Mouse (Mus musculus): Measurements from ENCODE around the gene Poglut1. TPM values are rescaled to one million over a fixed set of nuclear protein-coding genes. Genes with fewer than 3 reads are reported as not detected.

Gene Poglut1
- 40.2 and 50.6 TPM in 2 replicates for polyA plus RNA-seq (2016; fragmentation: Nextera tagmentation; extraction: Ambion mirVana)

DNA sequence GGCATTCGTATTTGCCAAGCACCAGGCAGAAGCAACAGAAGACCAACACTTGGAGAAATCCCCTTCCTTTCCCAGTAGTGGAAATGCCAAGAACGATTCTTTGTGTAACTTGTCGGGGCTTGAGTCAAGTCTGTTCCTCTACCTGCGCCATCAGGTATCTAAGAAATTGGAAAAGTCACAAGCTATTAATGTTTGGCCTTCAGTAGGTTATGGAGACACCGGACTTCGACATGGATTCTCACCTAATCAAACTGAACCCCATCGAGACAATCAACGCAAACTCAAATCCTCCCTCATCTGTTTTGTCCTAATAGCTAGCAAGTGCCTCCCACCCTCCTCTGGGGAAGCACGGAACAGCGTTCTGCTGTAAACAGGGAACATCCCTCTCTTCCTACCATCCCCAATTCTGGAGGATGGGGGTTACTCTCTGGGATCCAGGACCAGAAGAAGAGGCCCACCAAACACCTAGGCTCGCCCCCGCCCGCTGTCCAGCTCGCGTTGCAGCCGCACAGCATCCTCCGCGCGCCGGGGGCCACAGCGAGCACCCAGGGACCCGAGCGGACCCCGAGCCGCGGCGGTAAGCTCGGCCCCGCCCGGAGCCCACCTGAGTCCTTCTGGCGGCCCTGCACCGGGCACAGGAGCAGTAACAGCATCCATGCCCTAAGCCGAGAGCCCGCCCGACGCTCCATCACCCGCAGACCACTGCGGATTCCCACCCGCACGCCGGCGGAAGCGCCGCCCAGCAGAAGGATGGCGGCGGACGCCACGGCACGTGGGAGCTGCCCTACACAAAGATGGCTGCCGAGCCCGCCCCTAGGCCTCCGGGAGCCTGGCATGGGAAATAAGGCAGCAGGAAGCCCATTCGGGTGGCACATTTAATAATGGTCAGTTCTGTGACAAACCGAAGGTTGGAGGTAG, at the start of gene Poglut1:
Poglut1 (minus strand) TSS at position 780 of the 918 bp plus-strand sequence.
- Histone ChIP-seq H3K9me3 (no peaks in the 10 kb centered on the region), H3K4me1 (peaks cover 16% of the 10 kb centered on the region), H3K27ac (peak within 1 kb of the TSS; percentile 95), H3K27me3 (ENCODE audit: insufficient read depth, poor library complexity, severe bottlenecking) (peaks cover 11% of the 10 kb centered on the region; the same call in 1 of the 2 replicates), H3K36me3 (peaks cover 33% of the 10 kb centered on the region), H3K4me3 (peak within 1 kb of the TSS; percentile 93)
- 3% methylated on average over 54 of the region's 54 CpGs for WGBS
- DNase-seq (ENCODE audit: low spot score), result peak; percentile 91

DNA sequence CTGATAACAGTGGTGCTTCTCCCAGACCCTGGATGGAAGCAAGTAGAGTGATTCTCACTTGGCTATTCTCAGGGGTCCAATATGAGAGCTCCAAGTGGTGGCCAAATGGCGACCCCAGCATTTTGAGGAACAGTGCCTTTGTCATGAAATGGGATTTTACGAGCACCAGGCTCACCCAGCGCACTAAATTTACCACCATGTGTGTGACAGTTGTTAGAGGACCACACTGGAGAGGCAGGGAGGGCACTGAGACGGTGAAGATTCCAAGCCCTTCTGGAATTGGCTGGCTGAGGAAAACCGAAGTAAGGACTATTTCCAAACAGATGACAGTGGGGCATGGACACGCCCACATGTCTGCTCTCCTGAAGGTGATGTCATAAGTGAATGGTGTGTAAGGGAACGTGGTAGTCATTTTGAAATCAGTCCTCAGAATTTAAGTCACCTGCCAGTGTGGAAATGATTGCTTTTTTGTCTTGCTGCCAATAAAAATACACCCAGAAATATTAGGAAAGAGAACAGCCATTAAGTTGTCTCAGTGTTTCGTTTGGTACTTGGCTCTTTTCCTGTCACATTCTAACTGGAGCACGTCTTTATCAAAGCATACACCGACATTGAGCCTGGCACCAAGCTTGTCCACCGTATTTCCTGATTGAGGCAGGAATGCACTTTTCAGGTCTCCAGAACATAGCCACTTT, 49.1 kb upstream of the Poglut1 start:
- Histone ChIP-seq H3K9me3 (no peaks in the 10 kb centered on the region), H3K4me3 (no peak overlapping the region), H3K4me1 (no peaks in the 10 kb centered on the region), H3K36me3 (peaks cover 64% of the 10 kb centered on the region), H3K27me3 (ENCODE audit: insufficient read depth, poor library complexity, severe bottlenecking) (no peaks in the 10 kb centered on the region), H3K27ac (no peak overlapping the region)
- DNase-seq (ENCODE audit: low spot score), result no peak
- WGBS, result 75% methylated on average over 11 of the region's 11 CpGs

DNA sequence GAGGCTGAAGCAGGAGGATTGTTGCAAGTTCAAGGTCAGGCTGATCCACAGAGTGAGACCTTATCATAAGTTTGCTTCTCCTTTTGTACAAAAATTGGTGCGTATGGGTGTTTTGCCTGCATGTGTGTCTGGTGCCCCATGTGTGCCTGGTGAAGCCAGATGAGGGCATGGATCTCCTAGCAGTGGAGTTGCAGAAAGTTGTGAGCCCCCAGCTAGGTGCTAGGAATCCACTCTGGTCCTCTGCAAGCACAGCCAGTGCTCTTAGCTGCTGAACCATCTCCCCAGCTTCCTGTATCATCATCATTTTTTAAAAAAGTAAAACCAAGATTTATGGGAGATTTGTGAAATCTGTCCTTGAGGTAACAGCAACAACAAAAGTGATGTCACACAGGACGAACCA, 46.6 kb upstream of the Poglut1 start:
- Histone ChIP-seq H3K4me1 (no peaks in the 10 kb centered on the region), H3K4me3 (no peak overlapping the region), H3K9me3 (no peaks in the 10 kb centered on the region), H3K27me3 (ENCODE audit: insufficient read depth, poor library complexity, severe bottlenecking) (no peaks in the 10 kb centered on the region), H3K27ac (no peak overlapping the region), H3K36me3 (peaks cover 58% of the 10 kb centered on the region)
- 87% methylated on average over 2 of the region's 2 CpGs for WGBS
- DNase-seq (ENCODE audit: low spot score), result no peak

DNA sequence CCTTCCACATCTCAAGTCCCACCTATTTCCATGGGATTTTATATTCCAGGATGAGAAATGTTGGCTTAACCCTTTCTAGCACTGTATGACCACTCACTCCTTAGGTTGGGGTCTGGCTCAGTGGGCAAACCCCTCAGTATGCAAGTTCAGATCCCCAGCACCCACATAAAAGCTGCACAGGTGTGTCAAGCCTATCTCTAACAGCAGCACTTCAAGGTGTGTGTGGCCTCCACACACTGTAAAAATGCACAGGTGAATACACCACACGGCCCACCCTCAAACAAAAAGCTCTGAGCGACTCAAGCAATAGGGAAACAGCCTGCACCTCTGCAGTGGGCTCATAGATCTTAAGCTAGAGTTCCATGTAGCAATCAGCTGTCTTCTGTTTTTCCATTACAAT, 46.0 kb upstream of the Poglut1 start:
- DNase-seq (ENCODE audit: low spot score), result no peak
- no peaks in the 10 kb centered on the region for H3K27me3 ChIP-seq (ENCODE audit: insufficient read depth, poor library complexity, severe bottlenecking)
- WGBS, result 89% methylated on average over 2 of the region's 2 CpGs
- H3K4me3 ChIP-seq, result no peak overlapping the region
- H3K4me1 ChIP-seq, result no peaks in the 10 kb centered on the region
- H3K9me3 ChIP-seq, result no peaks in the 10 kb centered on the region
- H3K36me3 ChIP-seq, result peaks cover 58% of the 10 kb centered on the region
- H3K27ac ChIP-seq, result no peak overlapping the region

DNA sequence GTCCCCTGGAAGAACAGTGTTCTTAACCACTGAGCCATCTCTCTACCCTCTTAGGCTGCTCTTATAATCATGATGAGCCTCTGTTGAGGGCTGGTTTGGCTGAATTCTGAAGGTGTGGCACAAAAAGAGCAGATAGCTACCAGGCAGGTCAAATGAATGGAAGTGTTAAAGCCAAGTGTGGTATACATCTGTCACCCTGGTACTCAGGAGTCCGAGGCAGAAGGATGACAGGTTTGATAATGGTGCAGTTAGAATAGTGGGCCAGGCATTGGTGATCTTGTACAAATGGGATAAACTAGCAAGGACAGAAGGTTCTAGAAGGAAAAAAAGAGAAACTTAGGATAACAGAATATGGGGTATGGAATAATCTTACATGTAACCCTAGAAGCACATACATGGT, 44.4 kb upstream of the Poglut1 start:
- Histone ChIP-seq H3K36me3 (peaks cover 53% of the 10 kb centered on the region), H3K27ac (no peak overlapping the region)
- 58% methylated on average over 1 of the region's 1 CpGs for WGBS

DNA sequence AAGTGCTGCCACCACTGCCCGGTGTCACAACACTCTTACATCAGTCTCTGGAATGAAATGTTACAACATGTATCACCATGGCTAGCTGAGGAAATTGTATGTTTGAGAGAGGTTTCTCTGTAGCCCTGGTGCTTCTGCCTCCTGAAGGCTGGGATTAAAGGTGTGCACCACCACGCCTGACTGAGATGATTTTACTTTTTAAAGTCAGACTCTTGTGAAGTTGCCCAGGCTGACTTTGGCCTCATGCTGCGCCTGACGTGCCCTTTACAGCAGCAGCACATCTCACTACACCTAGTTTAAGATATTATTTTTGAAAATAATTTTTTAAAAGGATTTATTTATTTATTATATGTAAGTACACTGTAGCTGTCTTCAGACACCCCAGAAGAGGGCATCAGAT, 42.9 kb upstream of the Poglut1 start:
- Histone ChIP-seq H3K27me3 (ENCODE audit: insufficient read depth, poor library complexity, severe bottlenecking) (no peaks in the 10 kb centered on the region), H3K4me1 (no peaks in the 10 kb centered on the region), H3K27ac (no peak overlapping the region), H3K9me3 (no peaks in the 10 kb centered on the region), H3K36me3 (peaks cover 61% of the 10 kb centered on the region), H3K4me3 (no peak overlapping the region)
- DNase-seq (ENCODE audit: low spot score), result no peak
- 86% methylated on average over 4 of the region's 4 CpGs for WGBS

More for the DNA sequence above, 44.4 kb upstream of the Poglut1 start:
- no peaks in the 10 kb centered on the region for H3K27me3 ChIP-seq (ENCODE audit: insufficient read depth, poor library complexity, severe bottlenecking)
- no peak overlapping the region for H3K4me3 ChIP-seq
- DNase-seq (ENCODE audit: low spot score), result no peak
- H3K4me1 ChIP-seq, result no peaks in the 10 kb centered on the region
- H3K9me3 ChIP-seq, result no peaks in the 10 kb centered on the region

DNA sequence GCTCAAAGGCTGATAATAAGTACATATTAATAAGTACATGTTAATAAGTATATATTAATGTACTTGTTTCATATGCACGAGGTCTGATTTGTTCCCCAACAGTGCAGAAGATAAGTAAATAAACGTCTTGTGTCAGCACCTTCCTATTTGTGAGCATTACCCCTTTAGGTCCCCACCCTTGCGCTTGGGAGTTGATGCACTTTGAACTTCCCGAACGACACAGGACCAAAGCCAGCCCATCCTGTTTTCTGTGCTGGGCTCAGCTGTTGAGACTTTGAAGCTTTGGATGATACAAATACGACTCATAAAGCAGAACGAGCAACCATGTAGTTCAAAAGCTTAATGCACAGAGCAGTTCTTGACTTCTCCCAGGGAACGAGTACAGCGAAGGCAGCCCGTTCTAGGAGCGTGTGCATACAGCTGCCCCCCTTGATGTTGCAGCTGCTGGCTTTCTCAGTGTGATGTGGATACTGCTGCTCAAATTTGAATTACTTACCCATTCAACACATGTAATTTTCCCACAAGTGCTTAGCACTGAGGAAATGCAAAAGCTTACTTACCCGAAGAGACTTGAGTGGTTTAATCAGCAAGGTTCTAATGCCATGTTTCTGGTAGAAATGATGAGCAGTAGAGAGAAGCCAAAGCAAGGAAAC, 42.1 kb upstream of the Poglut1 start:
- Histone ChIP-seq H3K36me3 (peaks cover 66% of the 10 kb centered on the region), H3K27ac (no peak overlapping the region), H3K4me3 (no peak overlapping the region), H3K9me3 (no peaks in the 10 kb centered on the region), H3K4me1 (no peaks in the 10 kb centered on the region), H3K27me3 (ENCODE audit: insufficient read depth, poor library complexity, severe bottlenecking) (no peaks in the 10 kb centered on the region)
- 89% methylated on average over 12 of the region's 12 CpGs for WGBS
- no peak for DNase-seq (ENCODE audit: low spot score)

DNA sequence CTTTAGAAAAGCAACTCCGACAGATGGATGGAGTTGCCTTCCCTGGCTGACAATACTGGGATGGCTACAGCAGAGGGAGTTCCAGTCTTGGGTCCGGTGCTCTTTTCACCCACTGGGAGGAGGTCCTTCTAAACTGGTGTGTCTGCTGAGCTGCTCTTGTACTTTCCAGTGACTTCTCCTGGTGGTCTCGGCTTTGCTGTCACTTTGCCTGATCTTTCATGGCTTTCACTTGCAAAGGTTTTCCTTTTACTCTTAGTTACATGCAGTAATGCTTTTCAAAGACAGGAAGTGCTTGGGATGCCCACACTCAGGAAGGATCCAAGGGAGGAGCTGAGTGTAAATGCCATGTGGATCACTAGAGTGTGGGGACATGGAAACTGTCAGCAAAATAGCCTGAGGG, 41.4 kb upstream of the Poglut1 start:
- H3K9me3 ChIP-seq, result no peaks in the 10 kb centered on the region
- H3K4me3 ChIP-seq, result no peak overlapping the region
- WGBS, result 65% methylated on average over 3 of the region's 3 CpGs
- DNase-seq (ENCODE audit: low spot score), result no peak
- H3K36me3 ChIP-seq, result peaks cover 72% of the 10 kb centered on the region
- no peaks in the 10 kb centered on the region for H3K4me1 ChIP-seq
- H3K27me3 ChIP-seq (ENCODE audit: insufficient read depth, poor library complexity, severe bottlenecking), result no peaks in the 10 kb centered on the region
- H3K27ac ChIP-seq, result no peak overlapping the region

DNA sequence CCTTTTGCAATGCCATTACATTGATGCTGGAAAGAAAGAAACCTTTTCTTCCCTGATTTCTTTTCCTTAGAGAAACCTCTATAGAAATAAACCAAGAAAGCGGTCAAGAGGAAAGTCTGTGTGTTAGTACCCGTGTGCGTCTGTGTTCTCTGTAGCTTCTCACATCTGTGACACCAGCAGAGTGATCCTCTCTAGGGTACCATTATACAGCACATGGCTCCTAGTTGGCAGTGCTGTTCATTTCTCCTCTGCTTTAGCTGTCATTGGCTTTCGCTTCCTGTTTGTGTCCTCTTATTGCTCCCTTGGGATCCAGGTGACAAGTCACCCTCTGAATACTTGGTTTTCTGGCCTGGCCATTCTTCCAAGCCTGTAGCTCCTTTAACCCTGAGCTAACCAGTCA, 37.5 kb upstream of the Poglut1 start:
- peaks cover 93% of the 10 kb centered on the region for H3K36me3 ChIP-seq
- 95% methylated on average over 4 of the region's 4 CpGs for WGBS

DNA sequence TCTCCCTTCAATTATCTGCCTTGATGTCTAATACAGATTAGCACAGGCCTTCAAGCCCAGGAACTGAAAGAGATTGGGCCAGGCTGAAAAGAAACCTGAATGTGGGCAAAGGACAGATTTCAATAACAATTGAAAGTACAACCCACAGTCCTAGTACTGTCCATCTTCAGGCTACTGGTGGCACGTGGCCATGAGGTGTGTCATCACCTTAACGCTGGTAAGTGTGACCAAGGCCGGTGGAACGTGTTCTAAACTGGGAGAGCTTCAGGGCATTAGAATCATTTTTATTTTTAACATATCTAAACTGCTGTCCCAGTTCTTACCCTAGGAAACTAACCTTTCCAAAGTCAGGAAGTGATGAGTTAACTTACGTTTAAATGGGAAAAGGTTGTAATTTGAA, 37.1 kb upstream of the Poglut1 start:
- Histone ChIP-seq H3K27ac (no peak overlapping the region), H3K9me3 (no peaks in the 10 kb centered on the region), H3K36me3 (peaks cover 94% of the 10 kb centered on the region), H3K4me3 (no peak overlapping the region), H3K4me1 (no peaks in the 10 kb centered on the region), H3K27me3 (ENCODE audit: insufficient read depth, poor library complexity, severe bottlenecking) (no peaks in the 10 kb centered on the region)
- no peak for DNase-seq (ENCODE audit: low spot score)
- WGBS, result 85% methylated on average over 5 of the region's 5 CpGs

More for the DNA sequence above, 37.5 kb upstream of the Poglut1 start:
- Histone ChIP-seq H3K4me3 (no peak overlapping the region), H3K9me3 (no peaks in the 10 kb centered on the region), H3K4me1 (no peaks in the 10 kb centered on the region), H3K27ac (no peak overlapping the region), H3K27me3 (ENCODE audit: insufficient read depth, poor library complexity, severe bottlenecking) (no peaks in the 10 kb centered on the region)
- no peak for DNase-seq (ENCODE audit: low spot score)

DNA sequence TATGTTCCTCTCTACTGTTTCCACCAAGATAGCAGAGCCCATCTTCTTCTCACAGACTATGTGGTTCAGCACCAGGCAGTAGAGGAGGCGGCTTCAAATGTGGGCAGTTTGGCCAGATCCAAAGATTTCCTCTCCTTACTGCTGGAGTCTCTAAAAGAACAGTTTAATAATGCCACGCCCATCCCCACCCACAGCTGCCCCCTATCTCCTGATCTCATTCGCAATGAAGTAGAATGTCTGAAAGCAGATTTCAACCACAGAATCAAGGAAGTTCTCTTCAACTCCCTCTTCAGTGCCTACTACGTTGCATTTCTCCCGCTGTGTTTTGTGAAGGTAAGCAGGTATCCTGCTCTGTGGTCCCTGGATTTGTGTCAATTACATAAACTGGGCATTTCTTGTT, 35.1 kb upstream of the Poglut1 start:
- Histone ChIP-seq H3K9me3 (no peaks in the 10 kb centered on the region), H3K27me3 (ENCODE audit: insufficient read depth, poor library complexity, severe bottlenecking) (no peaks in the 10 kb centered on the region), H3K27ac (no peak overlapping the region), H3K4me1 (no peaks in the 10 kb centered on the region), H3K4me3 (no peak overlapping the region), H3K36me3 (peaks cover 87% of the 10 kb centered on the region)
- no peak for DNase-seq (ENCODE audit: low spot score)
- WGBS, result 87% methylated on average over 5 of the region's 5 CpGs

DNA sequence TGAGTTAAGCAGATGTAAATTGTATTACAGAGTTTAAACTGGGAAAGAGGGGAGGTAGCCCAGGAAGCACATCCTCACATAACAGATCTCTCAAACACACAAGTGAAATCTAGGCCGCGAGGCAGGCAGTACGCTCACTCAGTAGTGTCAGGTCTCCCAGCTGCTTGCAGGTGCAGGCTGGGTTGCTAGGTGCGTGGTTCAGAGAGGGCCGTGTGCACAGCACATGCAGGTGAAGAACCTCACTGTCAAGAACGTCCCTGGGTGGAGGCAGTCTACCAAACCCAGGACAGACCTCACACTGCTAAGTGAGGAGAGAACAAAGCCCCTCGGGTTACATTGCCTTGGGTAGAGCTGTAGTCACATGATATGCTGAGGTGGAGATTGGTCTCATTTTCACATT, 34.7 kb upstream of the Poglut1 start:
- H3K27me3 ChIP-seq (ENCODE audit: insufficient read depth, poor library complexity, severe bottlenecking), result no peaks in the 10 kb centered on the region
- H3K4me1 ChIP-seq, result no peaks in the 10 kb centered on the region
- WGBS, result 92% methylated on average over 7 of the region's 7 CpGs
- H3K9me3 ChIP-seq, result no peaks in the 10 kb centered on the region
- no peak for DNase-seq (ENCODE audit: low spot score)
- no peak overlapping the region for H3K4me3 ChIP-seq
- H3K36me3 ChIP-seq, result peaks cover 86% of the 10 kb centered on the region
- no peak overlapping the region for H3K27ac ChIP-seq

DNA sequence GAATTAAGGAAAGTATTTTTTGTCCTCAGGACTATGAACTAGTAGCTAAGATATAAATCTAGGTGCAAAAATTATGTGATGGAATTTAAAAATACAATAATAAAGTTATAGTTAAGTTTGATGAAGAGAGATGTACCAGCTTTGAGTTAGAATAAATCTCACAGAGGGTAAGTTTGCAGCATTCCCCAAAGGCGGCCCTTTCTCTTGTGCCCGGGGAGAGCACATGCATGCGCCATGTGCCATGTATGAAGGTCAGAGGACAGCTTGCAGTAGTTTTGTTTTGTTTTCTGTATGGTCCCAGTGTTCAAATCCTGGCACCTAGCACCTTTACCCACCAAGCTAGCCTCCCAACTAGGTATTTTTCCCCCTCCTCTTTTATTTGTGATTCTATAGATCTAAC, 21.4 kb upstream of the Poglut1 start:
- peaks cover 79% of the 10 kb centered on the region for H3K36me3 ChIP-seq
- no peak overlapping the region for H3K4me3 ChIP-seq
- no peak for DNase-seq (ENCODE audit: low spot score)
- WGBS, result 98% methylated on average over 3 of the region's 3 CpGs
- H3K4me1 ChIP-seq, result no peaks in the 10 kb centered on the region
- H3K27me3 ChIP-seq (ENCODE audit: insufficient read depth, poor library complexity, severe bottlenecking), result no peaks in the 10 kb centered on the region
- no peaks in the 10 kb centered on the region for H3K9me3 ChIP-seq
- H3K27ac ChIP-seq, result no peak overlapping the region

Data from heart, embryonic 10.5 days (tissue).